Mouse (Mus musculus): ENCODE measurements around the gene Sptbn4.
A peak's percentile ranks its signal among the peaks of the same experiment; 100 is the strongest.

The Sptbn4 gene

GRCm38 (mm10) chr7:27474490-27474954 lies 27.0 kb upstream of the Sptbn4 start:
- peak; percentile 95 for DNase-seq (ENCODE audit: low spot score)

- DNase-seq (ENCODE audit: low spot score): no peak
Measured at GRCm38 (mm10) chr7:27473835-27474489, 26.5 kb upstream of the Sptbn4 start.

DNA sequence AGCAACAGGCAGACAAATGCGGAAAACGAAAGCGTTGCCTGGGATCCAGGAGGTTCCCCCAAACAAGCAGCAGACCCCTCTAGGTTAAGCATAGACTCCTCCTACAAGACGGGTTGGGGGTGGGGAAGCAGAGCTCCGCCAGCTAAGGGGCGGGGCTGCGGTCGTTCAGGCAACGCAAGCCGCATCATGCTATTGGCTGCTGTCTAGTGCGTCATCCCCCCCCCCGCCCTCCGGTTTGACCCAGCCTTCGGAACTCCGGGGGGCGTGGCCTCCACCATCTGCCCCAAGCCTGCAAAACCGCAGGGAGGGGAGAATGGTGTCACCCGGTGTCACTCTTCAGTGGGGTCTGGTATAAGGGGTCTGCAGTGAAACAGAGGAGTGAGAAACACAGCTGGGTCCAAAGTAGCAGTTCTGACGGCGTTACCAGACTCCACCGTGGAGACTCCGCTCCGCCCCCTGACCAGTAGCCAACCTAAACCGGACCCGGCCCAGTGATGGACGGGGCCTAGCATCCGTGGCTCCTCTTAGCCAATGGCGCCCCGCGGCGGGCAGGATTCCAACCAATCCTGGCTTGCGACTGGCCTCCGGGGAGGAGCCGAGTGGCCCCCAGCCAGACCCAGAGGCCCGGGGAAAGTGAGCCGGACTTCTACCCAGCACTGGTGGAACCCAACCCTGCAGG lies 25.8 kb upstream of the Sptbn4 start, which contains the start of gene Sertad3:
Gene Sertad3 (plus strand): TSS at position 613 of the 679 bp plus-strand sequence.
- peak; percentile 100 for DNase-seq (ENCODE audit: low spot score)

- no peak for DNase-seq (ENCODE audit: low spot score)
Measured at GRCm38 (mm10) chr7:27472596-27472995, 25.1 kb upstream of the Sptbn4 start.

GRCm38 (mm10) chr7:27471390-27472120 lies 24.1 kb upstream of the Sptbn4 start:
- no peak for DNase-seq (ENCODE audit: low spot score)

DNA sequence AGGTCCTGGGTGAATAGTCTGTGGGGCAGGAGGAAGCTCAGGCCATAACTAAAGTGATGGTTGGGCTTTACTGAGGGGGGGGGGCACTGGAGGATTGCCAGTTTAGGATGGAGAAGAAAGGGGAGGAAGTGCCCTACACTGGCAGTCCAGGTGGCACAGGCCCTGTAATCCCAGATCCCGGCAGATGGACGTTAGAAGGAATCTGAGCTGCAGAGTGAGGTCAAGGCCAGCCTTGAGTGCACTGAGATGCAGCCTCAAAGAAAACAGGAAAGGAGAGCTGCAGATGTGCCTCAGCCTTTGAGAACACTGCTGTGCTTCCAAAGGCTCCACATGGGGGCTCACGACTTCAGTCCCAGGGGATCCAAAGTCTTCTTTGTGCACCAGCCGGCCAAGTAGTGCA lies 20.2 kb upstream of the Sptbn4 start:
- DNase-seq (ENCODE audit: low spot score): no peak

DNA sequence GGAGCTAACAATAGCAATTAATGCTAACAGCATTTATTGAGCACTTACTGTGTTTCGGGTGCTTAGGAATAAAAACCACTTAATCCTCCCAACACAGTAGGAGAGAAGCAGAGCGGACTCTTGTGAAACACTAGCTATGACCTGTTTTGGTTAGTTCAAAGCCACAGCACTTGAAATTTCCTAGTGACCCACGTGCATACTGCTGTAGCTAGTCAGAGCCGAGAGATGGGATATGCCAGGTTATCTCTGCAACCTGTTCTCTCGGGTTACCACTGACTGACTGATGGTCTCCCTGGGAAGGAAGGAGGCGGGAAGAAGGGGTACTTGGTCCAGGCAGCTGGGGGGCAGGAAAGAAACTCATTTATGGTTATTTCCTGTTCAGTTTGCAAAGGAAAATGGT lies 13.0 kb upstream of the Sptbn4 start:
- DNase-seq (ENCODE audit: low spot score): no peak

DNA sequence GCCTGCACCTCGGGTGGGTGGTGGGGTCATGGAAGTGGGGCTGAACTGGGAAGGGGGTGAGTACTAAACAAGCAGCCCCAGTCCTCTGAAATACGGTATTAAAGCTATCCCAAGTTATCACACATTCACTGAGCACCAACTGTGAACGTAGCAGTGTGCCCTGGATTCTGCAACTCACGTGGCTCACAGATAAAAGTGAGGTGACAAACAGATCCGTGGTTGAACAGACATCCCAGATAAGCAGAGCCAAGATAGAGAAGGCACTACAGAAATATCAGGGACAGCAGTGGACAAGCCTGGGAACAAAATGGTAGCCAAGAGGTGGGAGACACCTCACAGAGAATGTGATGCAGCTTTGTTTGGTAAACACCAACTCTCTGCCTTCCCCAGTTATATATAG lies 12.2 kb upstream of the Sptbn4 start:
- no peak for DNase-seq (ENCODE audit: low spot score)

GRCm38 (mm10) chr7:27458614-27459013 lies 11.1 kb upstream of the Sptbn4 start:
- DNase-seq (ENCODE audit: low spot score): no peak

DNA sequence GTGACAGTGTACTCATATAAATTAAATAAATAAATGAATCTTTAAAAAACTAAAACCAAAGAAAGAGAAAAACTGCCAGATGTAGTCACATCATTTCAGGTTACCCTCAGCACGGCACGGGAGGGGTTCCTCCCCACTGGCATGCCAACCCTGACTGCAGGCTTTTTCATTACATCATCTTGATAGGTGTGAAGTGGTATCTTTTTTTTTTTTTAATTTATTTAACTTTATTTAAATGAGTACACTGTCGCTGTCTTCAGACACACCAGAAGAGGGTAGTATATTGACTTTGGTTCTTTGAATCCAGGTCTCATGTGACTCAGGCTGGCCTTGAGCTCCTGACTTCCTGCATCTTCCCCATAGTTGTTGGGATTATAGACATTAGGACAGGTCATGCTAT lies 7.8 kb upstream of the Sptbn4 start:
- DNase-seq (ENCODE audit: low spot score): no peak

GRCm38 (mm10) chr7:27454461-27455121 lies 7.1 kb upstream of the Sptbn4 start:
- DNase-seq (ENCODE audit: low spot score): no peak

DNA sequence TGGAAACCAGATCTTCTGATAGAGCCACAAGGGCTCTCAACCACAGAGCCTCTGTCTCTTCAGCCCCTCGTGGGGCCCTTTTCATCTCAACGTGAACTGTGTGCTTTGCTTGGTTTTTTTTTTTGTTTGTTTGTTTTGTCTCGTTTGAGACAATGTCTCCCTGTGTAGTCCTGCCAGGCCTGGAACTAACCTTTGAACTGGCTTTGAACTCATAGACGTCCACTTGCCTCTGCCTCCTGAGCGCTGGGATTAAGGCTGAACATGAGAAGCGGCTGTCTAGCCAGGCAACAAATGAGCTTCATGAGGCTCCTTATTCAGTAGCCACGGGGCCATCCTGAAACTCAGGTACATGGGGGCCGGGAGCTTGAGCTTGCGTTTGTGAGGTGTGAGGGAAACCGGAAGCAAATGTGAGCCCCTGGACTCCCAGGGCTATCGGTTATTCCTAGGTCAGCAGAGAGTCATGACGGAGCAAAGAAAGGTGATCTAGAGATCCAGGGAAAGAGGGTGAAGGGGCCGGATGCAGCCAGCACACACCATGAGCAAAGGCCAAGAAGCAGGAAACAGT lies 4.8 kb upstream of the Sptbn4 start:
- DNase-seq (ENCODE audit: low spot score): no peak

DNA sequence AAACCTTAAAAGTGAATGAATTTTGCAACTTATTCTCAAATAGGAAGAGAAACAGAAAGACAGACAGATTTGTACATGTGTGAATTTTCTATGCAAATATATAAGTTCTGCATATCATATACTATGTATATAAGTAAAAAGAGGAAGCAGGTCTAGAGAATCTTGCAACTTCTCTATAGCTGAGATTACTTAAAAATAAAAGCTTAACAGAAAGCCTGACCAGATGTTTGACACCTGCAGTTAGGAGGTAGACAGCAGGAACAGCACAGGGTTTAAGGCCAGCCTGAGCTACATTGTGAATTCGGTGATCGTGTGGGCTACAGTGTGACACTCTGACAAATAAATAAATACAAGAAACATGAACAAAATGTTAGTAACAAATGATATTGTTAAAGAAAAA lies 3.9 kb upstream of the Sptbn4 start:
- DNase-seq (ENCODE audit: low spot score): no peak

DNA sequence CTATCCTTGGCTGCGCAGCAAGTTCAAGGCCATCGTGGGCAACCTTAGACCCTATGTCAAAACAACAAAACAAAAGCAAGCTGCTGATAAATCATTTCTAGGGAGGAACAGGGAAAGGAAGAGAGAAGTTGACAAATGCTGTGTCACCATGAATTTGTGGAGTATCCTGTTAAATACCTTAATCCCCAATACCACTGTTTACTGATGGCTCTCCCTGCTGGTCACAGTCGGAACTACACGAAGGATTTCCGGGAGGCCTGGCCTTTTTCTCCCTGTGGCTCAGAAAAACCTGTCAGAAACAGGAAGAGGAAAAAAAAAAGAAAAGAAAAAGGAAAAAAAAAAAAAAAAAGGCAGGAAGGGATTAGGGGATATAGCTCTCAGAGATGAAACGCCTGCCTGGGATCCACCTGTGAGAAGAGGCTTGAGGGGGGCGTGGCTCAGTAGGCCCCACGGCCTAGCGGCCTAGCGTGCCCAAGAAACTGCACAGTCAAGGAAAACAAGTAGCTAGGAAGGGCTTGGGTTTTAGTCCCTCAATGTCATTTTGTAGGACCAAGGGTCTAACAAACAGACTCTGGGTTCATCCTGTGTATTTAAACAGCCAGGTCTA lies 1.9 kb upstream of the Sptbn4 start:
- DNase-seq (ENCODE audit: low spot score): peak; percentile 69

DNA sequence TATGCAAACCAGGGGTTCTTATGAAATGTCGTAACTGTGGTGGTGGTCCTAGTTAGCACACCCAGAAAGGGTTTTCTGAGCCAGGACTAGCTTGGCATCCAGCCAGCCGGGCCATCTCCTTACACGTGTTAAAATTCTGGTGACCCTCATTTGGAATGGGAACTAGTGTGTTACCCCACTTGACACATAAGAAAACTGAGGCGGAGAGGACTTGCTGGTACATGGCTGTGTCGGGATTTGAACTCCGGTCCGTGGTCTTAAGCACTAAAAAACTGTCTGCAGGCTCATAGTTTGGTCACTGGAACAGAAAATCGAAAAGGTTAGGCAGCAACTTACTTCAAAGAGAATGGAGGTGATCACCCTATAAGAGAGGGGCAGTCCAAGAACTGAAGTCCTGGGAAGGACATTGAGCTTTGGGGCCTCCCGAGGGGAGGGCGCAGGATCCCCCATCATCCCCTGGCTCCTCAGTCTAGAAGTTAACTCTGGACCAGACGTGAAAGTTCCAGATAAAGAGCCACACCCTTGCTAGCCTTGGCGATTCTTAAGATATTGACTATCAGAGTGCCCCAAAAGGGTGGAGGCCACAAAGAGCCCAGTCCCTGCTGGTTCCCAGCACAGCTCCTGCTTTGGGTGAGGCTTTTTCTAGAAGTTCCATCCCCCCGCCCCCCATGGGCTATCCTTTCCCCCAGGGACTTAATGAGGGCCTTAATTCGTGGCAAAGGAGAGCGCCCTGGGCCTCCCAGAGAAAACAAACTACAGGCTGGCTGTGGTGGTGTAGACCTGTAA lies 1.1 kb upstream of the Sptbn4 start:
- DNase-seq (ENCODE audit: low spot score): no peak

DNA sequence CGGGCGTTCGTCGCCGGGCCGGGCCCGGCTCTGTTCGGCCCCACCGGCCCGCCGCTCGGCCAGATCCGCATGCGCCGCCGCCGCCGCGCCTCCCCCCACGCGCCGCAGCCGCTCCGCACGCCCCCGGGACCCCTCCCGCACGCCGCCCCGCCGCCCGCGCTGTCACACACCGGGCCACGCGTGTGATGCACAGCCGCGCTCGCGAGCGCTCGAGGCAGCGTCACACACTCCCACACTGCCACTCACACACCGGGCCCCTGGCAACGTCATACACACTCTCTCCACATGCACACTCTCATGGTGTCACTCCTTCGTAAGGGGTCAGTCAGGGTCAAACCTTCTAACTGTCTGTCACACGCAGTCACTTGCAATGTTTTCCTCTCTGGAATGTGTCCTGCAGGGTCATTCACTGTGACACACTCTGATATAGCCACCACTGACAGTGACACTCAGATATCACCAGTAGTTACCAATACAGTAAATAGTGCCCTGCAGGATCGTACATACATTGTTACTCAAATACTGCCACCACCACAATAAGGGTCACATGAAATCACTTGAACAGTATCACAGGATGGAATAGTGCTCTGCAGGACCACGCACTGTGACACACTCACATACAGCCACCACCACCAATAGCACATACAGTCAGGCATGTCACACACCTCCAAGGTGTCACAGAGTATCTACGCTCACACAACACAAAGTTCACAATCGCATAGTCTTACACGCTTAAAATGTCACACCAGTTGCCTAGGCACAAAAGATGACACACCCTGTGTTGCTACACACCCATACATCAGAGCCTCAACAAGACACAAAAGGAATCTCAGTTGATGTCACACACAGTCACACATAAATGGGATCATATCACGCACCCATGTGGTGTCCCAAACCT lies 716 bp downstream of the Sptbn4 start:
- no peak for DNase-seq (ENCODE audit: low spot score)

DNA sequence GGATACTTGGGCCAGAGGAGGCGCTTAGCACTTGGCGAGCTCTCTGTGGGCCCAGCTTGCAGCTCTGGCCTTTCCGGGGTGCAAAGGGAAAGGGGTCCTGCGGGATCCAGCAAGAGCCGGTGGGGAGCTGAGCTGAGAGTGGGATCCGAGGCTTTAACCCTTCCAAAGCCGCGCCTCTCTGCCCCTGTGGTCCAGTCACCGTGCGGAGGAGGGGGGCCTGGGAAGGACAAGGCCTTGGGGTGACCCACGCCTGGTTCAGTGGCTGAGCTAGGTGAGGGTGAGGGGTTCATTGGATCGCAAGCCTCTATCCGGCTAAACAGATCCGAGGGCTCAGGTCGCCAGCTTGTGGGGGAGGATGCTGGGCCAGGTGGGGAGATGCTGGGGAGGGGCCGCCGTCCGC lies 1.4 kb downstream of the Sptbn4 start:
- no peak for DNase-seq (ENCODE audit: low spot score)

DNA sequence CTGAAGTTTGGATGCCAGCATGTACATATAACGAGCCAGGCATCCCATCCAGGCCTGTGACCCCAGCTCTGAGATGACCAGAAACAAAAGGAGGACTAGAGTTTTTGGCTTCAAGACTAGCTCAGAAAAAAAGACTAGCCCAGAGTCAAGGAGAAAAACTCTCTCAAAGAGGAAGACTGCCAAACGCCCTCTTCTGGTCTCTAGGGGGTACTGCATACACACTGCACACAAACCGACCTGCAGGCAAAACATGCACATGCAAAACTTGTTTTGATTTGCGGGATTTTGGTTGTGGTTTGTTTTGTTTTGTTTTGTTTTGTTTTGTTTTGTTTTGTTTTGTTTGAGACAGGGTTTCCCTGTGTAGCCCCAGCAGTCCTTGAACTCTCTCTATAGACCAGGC lies 7.5 kb downstream of the Sptbn4 start:
- no peak for DNase-seq (ENCODE audit: low spot score)

DNA sequence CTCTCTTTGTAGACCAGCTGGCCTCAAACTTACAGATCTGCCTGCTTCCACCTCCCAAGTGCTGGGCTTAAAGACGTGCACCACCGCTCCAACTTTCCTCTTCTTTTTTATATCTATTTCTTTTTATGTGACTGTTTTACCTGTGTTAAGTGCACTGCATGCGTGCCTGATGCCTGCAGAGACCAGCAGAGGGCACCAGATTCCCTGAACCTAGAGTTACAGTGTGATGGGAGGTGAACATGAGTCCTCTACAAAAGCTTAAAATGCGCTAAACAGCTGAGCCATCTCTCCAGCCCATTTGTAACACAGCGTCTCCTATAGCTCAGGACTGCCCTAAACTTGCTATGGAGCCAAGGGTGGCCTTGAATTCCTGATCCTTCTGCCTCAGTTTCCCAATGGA lies 9.9 kb downstream of the Sptbn4 start:
- DNase-seq (ENCODE audit: low spot score): no peak

DNA sequence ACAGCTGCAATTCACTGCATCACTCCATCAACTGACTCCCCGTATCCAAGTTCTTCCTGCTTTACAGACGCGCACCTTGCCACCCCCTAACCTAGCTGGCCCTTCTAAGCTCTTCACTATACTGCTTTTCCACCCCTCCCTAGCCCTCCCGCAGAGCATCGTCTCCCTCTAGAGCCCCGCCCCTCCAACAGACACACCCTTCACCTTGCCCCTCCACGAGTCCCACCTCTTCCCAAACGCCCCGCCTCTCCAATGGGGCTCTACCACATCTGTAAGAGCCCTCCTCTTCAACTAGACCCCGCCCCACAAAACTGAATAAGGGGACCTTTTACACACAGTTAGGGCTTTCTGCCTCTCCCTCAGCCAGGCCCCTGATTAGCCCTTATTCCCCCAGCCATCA lies 13.7 kb downstream of the Sptbn4 start:
- no peak for DNase-seq (ENCODE audit: low spot score)

Measured in ovary, postnatal 14 days (tissue).